Mouse (Mus musculus): ENCODE measurements at regions not wholly inside any gene's neighbourhood (a gene's known extent, or its start where the extent isn't known, plus 50 kb on each side); places are given as distances from the start of the nearest gene placed in this dataset.
"Not testable (repeated sequence)": the region's sequence is repeated elsewhere in the genome, so short reads cannot be mapped to it uniquely, and the experiment has no call there.

GRCm38 (mm10) chr10:112635199-112635598 is 293.6 kb downstream of the Atxn7l3b start:
- H3K4me3 ChIP-seq (replicated peaks): no peak overlapping the region
- H3K27ac ChIP-seq: no peak overlapping the region
- peak; percentile 65; the same call in 1 of the 2 replicates for ATAC-seq
- H3K4me2 ChIP-seq (replicated peaks): no peak overlapping the region
- no peaks in the 10 kb centered on the region for H3K4me1 ChIP-seq (replicated peaks)
- 38% methylated on average over 1 of the region's 1 CpGs for WGBS
- no peaks in the 10 kb centered on the region for H3K27me3 ChIP-seq
- no peaks in the 10 kb centered on the region for H3K9me3 ChIP-seq
- H3K36me3 ChIP-seq: no peaks in the 10 kb centered on the region
- no peak overlapping the region for H3K9ac ChIP-seq (replicated peaks)

- no peaks in the 10 kb centered on the region for H3K9me3 ChIP-seq
- ATAC-seq: no peak
- no peak overlapping the region for H3K4me2 ChIP-seq (replicated peaks)
- no peak overlapping the region for H3K9ac ChIP-seq (replicated peaks)
- no peak overlapping the region for H3K4me3 ChIP-seq (replicated peaks)
- no peak overlapping the region for H3K27ac ChIP-seq
- H3K4me1 ChIP-seq (replicated peaks): no peaks in the 10 kb centered on the region
- WGBS: 89% methylated on average over 2 of the region's 2 CpGs
- no peaks in the 10 kb centered on the region for H3K27me3 ChIP-seq
- H3K36me3 ChIP-seq: no peaks in the 10 kb centered on the region
These were observed 292.2 kb downstream of the Atxn7l3b start for GRCm38 (mm10) chr10:112636574-112636973.

GRCm38 (mm10) chr10:112640551-112640950 is 288.2 kb downstream of the Atxn7l3b start:
- H3K4me1 ChIP-seq (replicated peaks); H3K4me3 ChIP-seq (replicated peaks); H3K27ac ChIP-seq; ATAC-seq; H3K27me3 ChIP-seq; H3K9me3 ChIP-seq; H3K36me3 ChIP-seq; H3K9ac ChIP-seq (replicated peaks); H3K4me2 ChIP-seq (replicated peaks): not testable (repeated sequence)
- WGBS: 92% methylated on average over 1 of the region's 1 CpGs

GRCm38 (mm10) chr10:112648986-112649385 is 279.8 kb downstream of the Atxn7l3b start:
- no peak overlapping the region for H3K4me3 ChIP-seq (replicated peaks)
- no peak overlapping the region for H3K27ac ChIP-seq
- 92% methylated on average over 3 of the region's 3 CpGs for WGBS
- H3K4me2 ChIP-seq (replicated peaks): no peak overlapping the region
- no peak overlapping the region for H3K9ac ChIP-seq (replicated peaks)
- ATAC-seq: no peak
- no peaks in the 10 kb centered on the region for H3K36me3 ChIP-seq
- no peaks in the 10 kb centered on the region for H3K27me3 ChIP-seq
- no peaks in the 10 kb centered on the region for H3K4me1 ChIP-seq (replicated peaks)
- H3K9me3 ChIP-seq: no peaks in the 10 kb centered on the region
